Mouse (Mus musculus): ENCODE data around the gene Top1. TPM values are rescaled to one million over a fixed set of nuclear protein-coding genes. Genes with fewer than 3 reads are reported as not detected.

Top1 gene
- total RNA-seq, 1 experiment from 2014 or later: 97.6 TPM

GRCm38 (mm10) chr2:160722714-160723113 lies 77.0 kb downstream of the Top1 start:
- DNase-seq: no peak

- DNase-seq: no peak
Measured at GRCm38 (mm10) chr2:160723613-160724375, 78.1 kb downstream of the Top1 start.

- no peak for DNase-seq
Measured at GRCm38 (mm10) chr2:160724536-160724935, 78.8 kb downstream of the Top1 start.

GRCm38 (mm10) chr2:160725877-160726864 lies 80.5 kb downstream of the Top1 start:
- no peak for DNase-seq

GRCm38 (mm10) chr2:160728972-160729371 lies 83.3 kb downstream of the Top1 start:
- no peak for DNase-seq

- DNase-seq: peak; percentile 23
Measured at GRCm38 (mm10) chr2:160729436-160729835, 83.7 kb downstream of the Top1 start.

GRCm38 (mm10) chr2:160729851-160730796 lies 84.4 kb downstream of the Top1 start:
- peak; percentile 33 for DNase-seq

GRCm38 (mm10) chr2:160730797-160731116 lies 85.1 kb downstream of the Top1 start:
- DNase-seq: no peak

GRCm38 (mm10) chr2:160731117-160731838 lies 85.6 kb downstream of the Top1 start, which contains the start of gene Plcg1:
Plcg1 (plus strand) TSS chr2:160731300.
- peak; percentile 96 for DNase-seq

GRCm38 (mm10) chr2:160731839-160732261 lies 86.2 kb downstream of the Top1 start:
- peak; percentile 83 for DNase-seq

GRCm38 (mm10) chr2:160732420-160732995 lies 86.8 kb downstream of the Top1 start:
- DNase-seq: no peak

GRCm38 (mm10) chr2:160733131-160733531 lies 87.4 kb downstream of the Top1 start:
- no peak for DNase-seq

GRCm38 (mm10) chr2:160734331-160734730 lies 88.6 kb downstream of the Top1 start:
- DNase-seq: no peak

GRCm38 (mm10) chr2:160735706-160736310 lies 90.1 kb downstream of the Top1 start:
- DNase-seq: no peak

GRCm38 (mm10) chr2:160736466-160736865 lies 90.8 kb downstream of the Top1 start:
- DNase-seq: no peak

- DNase-seq: no peak
Measured at GRCm38 (mm10) chr2:160738354-160738753, 92.7 kb downstream of the Top1 start.

- no peak for DNase-seq
Measured at GRCm38 (mm10) chr2:160739647-160740356, 94.1 kb downstream of the Top1 start.

- DNase-seq: no peak
Measured at GRCm38 (mm10) chr2:160740521-160741156, 95.0 kb downstream of the Top1 start.

- DNase-seq: no peak
Measured at GRCm38 (mm10) chr2:160741580-160741979, 95.9 kb downstream of the Top1 start.

Measured in adrenal gland, postnatal 14 days (tissue).